Mouse (Mus musculus): ENCODE results near the gene Procr.

- no peak for TF ChIP-seq POLR2A (IDR thresholded peaks at IDR 0.05; ENCODE audit: insufficient read depth, low read depth, low read length)
- no peak for TF ChIP-seq CTCF (IDR thresholded peaks at IDR 0.05)
- TF ChIP-seq EP300 (IDR thresholded peaks at IDR 0.05; ENCODE audit: insufficient read depth, low read depth, low read length): no peak
Observed at GRCm38 (mm10) chr2:155774927-155775684, 24.2 kb downstream of the Procr start, which contains the start of gene Mmp24.
